Mouse (Mus musculus): ENCODE data around the gene Garnl3. TPM values are rescaled to one million over a fixed set of nuclear protein-coding genes. Genes with fewer than 3 reads are reported as not detected.

The Garnl3 gene
- total and polyA plus RNA-seq, 3 experiments = 0.08 to 0.19 TPM; not detected in 1

DNA sequence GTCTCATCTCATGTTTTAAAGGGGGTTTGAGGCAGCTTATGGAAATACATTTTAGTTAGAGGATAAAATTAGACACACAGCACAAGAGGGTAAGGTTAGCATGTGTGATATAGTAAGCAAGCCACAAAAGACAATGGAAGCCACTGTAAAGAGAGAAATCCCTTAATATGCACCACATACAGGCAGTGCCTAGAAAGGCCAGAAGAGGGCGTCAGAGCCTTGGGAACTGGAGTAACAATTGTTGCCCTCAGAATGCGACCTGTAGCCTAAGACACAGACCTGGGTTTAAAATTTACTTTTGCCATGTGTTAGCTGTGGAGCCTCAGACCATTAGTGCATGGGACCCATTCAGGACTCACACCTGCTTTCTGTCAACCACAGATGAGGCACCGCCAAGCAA, 54.2 kb downstream of the Garnl3 start:
- Histone ChIP-seq H3K9me3 (replicated peaks; ENCODE audit: low read length) (no peaks in the 10 kb centered on the region), H3K4me3 (replicated peaks in 1 of 3; ENCODE audit: low read depth in 2 of 3, low read length in 2 of 3, poor library complexity in 1 of 3) (no peak overlapping the region)
- dilution Hi-C loops (cut with MboI; ENCODE audit: extremely low pct_ligation_motif_present, extremely low pct_unique_long_range_greater_than_20kb, low sequenced_read_pairs) = no loop called here

DNA sequence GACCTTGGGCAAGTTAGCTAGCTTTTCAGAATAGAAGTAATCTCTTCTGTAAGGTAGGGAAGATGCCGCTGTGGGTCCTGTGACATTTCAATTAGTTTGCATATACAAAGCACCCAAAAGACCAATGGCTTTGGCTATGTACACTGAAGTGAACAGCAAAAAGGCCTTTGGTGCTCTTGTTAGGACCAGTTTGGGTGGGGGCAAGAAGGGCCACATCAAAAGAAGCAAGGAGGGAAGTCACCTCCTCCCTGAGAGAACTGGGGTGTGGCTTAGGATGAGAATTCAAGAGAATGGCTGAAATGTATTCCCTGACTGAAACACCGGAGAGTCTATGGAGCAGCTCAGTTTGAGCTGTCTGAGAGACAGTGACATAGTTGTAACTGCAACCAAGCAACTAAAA, 56.5 kb downstream of the Garnl3 start:
- H3K9me3 ChIP-seq (replicated peaks; ENCODE audit: low read length) = no peaks in the 10 kb centered on the region
- H3K4me1 ChIP-seq (ENCODE audit: control insufficient read depth in 1 of 2, insufficient read depth in 2 of 2) = no peaks in the 10 kb centered on the region
- H3K9ac ChIP-seq (ENCODE audit: insufficient read depth, low read depth) = no peak overlapping the region
- no peak overlapping the region for H3K27ac ChIP-seq (ENCODE audit: insufficient read depth, low read depth)
- H3K36me3 ChIP-seq (replicated peaks in 1 of 2; ENCODE audit: control insufficient read depth in 1 of 2, insufficient read depth in 1 of 2, low read length in 1 of 2) = no peaks in the 10 kb centered on the region
- in situ Hi-C loops (cut with MboI; ENCODE audit: low pct_ligation_motif_present, low pct_unique_long_range_greater_than_20kb, low sequenced_read_pairs) (no loop called here), dilution Hi-C loops (cut with MboI; ENCODE audit: extremely low pct_ligation_motif_present, extremely low pct_unique_long_range_greater_than_20kb, low sequenced_read_pairs) (no loop called here)
- H3K79me2 ChIP-seq (replicated peaks; ENCODE audit: control insufficient read depth, extremely low read depth, insufficient read depth, poor library complexity, severe bottlenecking) = no peaks in the 10 kb centered on the region
- no peak for DNase-seq (ENCODE audit: extremely low read depth)
- H3K27me3 ChIP-seq (replicated peaks) = peaks cover 11% of the 10 kb centered on the region
- no peak for TF ChIP-seq CTCF (conservative IDR thresholded peaks at IDR 0.05 in 1 of 2, IDR thresholded peaks at IDR 0.05 in 1 of 2; ENCODE audit: low read depth in 2 of 2, low read length in 2 of 2)
- TF ChIP-seq ETS1 (conservative IDR thresholded peaks at IDR 0.05; ENCODE audit: low read depth, low read length) = no peak
- TF ChIP-seq E2F4 (IDR thresholded peaks at IDR 0.05; ENCODE audit: insufficient replicate concordance, low read depth, low read length) = no peak
- no peak for TF ChIP-seq MAZ (IDR thresholded peaks at IDR 0.05; ENCODE audit: low read depth, low read length)
- TF ChIP-seq POLR2AphosphoS2 (IDR thresholded peaks at IDR 0.05; ENCODE audit: low read depth, low read length) = no peak
- TF ChIP-seq IRF4 (IDR thresholded peaks at IDR 0.05; ENCODE audit: low read depth, low read length) = no peak
- no peak for TF ChIP-seq SMC3 (IDR thresholded peaks at IDR 0.05; ENCODE audit: low read depth, low read length)
- no peak for TF ChIP-seq ZC3H11A (IDR thresholded peaks at IDR 0.05; ENCODE audit: low read depth, low read length)
- no peak for TF ChIP-seq ZKSCAN1 (IDR thresholded peaks at IDR 0.05; ENCODE audit: borderline replicate concordance, low read depth, low read length)
- TF ChIP-seq USF1 (IDR thresholded peaks at IDR 0.05; ENCODE audit: low read depth, low read length) = no peak
- no peak for TF ChIP-seq EP300 (IDR thresholded peaks at IDR 0.05; ENCODE audit: low read length)
- TF ChIP-seq POLR2A (IDR thresholded peaks at IDR 0.05; ENCODE audit: low read depth, low read length) = no peak
- no peak for TF ChIP-seq ZNF384 (IDR thresholded peaks at IDR 0.05; ENCODE audit: low read depth, low read length)
- TF ChIP-seq RCOR1 (conservative IDR thresholded peaks at IDR 0.05; ENCODE audit: low read depth, low read length) = no peak
- no peak for TF ChIP-seq JUND (conservative IDR thresholded peaks at IDR 0.05; ENCODE audit: low read depth, low read length)
- no peak for TF ChIP-seq MXI1 (IDR thresholded peaks at IDR 0.05; ENCODE audit: low read depth, low read length)
- no peak for TF ChIP-seq MAX (IDR thresholded peaks at IDR 0.05; ENCODE audit: low read length)
- no peak for TF ChIP-seq JUN (IDR thresholded peaks at IDR 0.05; ENCODE audit: insufficient read depth, low read depth, low read length)
- no peak for TF ChIP-seq RAD21 (IDR thresholded peaks at IDR 0.05; ENCODE audit: low read depth, low read length)
- no peak for TF ChIP-seq ZMIZ1 (IDR thresholded peaks at IDR 0.05; ENCODE audit: low read depth, low read length)
- H3K4me2 ChIP-seq (ENCODE audit: insufficient read depth, low read depth, poor library complexity, severe bottlenecking) = no peak overlapping the region
- no peak overlapping the region for H3K4me3 ChIP-seq (replicated peaks in 1 of 3; ENCODE audit: low read depth in 2 of 3, low read length in 2 of 3, poor library complexity in 1 of 3)

More for the DNA sequence above, 54.2 kb downstream of the Garnl3 start:
- TF ChIP-seq MAZ (IDR thresholded peaks at IDR 0.05; ENCODE audit: low read depth, low read length) (no peak), CHD2 (IDR thresholded peaks at IDR 0.05; ENCODE audit: low read length) (no peak), TBP (conservative IDR thresholded peaks at IDR 0.05; ENCODE audit: low read depth, low read length) (no peak), MXI1 (IDR thresholded peaks at IDR 0.05; ENCODE audit: low read depth, low read length) (no peak), EP300 (IDR thresholded peaks at IDR 0.05; ENCODE audit: low read length) (no peak), E2F4 (IDR thresholded peaks at IDR 0.05; ENCODE audit: insufficient replicate concordance, low read depth, low read length) (no peak), TCF12 (IDR thresholded peaks at IDR 0.05; ENCODE audit: low read depth, low read length) (no peak), ETS1 (conservative IDR thresholded peaks at IDR 0.05; ENCODE audit: low read depth, low read length) (no peak), CTCF (conservative IDR thresholded peaks at IDR 0.05 in 1 of 2, IDR thresholded peaks at IDR 0.05 in 1 of 2; ENCODE audit: low read depth in 2 of 2, low read length in 2 of 2) (peak; percentile 13 to 60; a peak in 2 of 4 replicates), ZKSCAN1 (IDR thresholded peaks at IDR 0.05; ENCODE audit: borderline replicate concordance, low read depth, low read length) (no peak), USF1 (IDR thresholded peaks at IDR 0.05; ENCODE audit: low read depth, low read length) (no peak), ELF1 (IDR thresholded peaks at IDR 0.05; ENCODE audit: low read depth, low read length) (no peak), ZC3H11A (IDR thresholded peaks at IDR 0.05; ENCODE audit: low read depth, low read length) (no peak), RAD21 (IDR thresholded peaks at IDR 0.05; ENCODE audit: low read depth, low read length) (peak; percentile 53), GABPA (IDR thresholded peaks at IDR 0.05; ENCODE audit: insufficient replicate concordance, low read depth, low read length) (no peak), SMC3 (IDR thresholded peaks at IDR 0.05; ENCODE audit: low read depth, low read length) (peak; percentile 40), RCOR1 (conservative IDR thresholded peaks at IDR 0.05; ENCODE audit: low read depth, low read length) (no peak), SIN3A (IDR thresholded peaks at IDR 0.05; ENCODE audit: low read length) (no peak), JUN (IDR thresholded peaks at IDR 0.05; ENCODE audit: insufficient read depth, low read depth, low read length) (no peak)
- in situ Hi-C loops (cut with MboI; ENCODE audit: low pct_ligation_motif_present, low pct_unique_long_range_greater_than_20kb, low sequenced_read_pairs) = no loop called here
- Histone ChIP-seq H3K36me3 (replicated peaks in 1 of 2; ENCODE audit: control insufficient read depth in 1 of 2, insufficient read depth in 1 of 2, low read length in 1 of 2) (no peaks in the 10 kb centered on the region), H3K27ac (ENCODE audit: insufficient read depth, low read depth) (no peak overlapping the region), H3K9ac (ENCODE audit: insufficient read depth, low read depth) (no peak overlapping the region), H3K79me2 (replicated peaks; ENCODE audit: control insufficient read depth, extremely low read depth, insufficient read depth, poor library complexity, severe bottlenecking) (no peaks in the 10 kb centered on the region), H3K4me1 (ENCODE audit: control insufficient read depth in 1 of 2, insufficient read depth in 2 of 2) (no peaks in the 10 kb centered on the region), H3K27me3 (replicated peaks) (peaks cover 5% of the 10 kb centered on the region), H3K4me2 (ENCODE audit: insufficient read depth, low read depth, poor library complexity, severe bottlenecking) (no peak overlapping the region)
- DNase-seq (ENCODE audit: extremely low read depth) = peak; percentile 22

Measured in CH12.LX (cell line).